Mouse (Mus musculus) liver, embryonic 15.5 days (tissue): Measurements from ENCODE around the gene 1700013F07Rik. TPM values are rescaled to one million over a fixed set of nuclear protein-coding genes. Genes with fewer than 3 reads are reported as not detected.
"Not testable (repeated sequence)": the region's sequence is repeated elsewhere in the genome, so short reads cannot be mapped to it uniquely, and the experiment has no call there.

ENCODE experiments used
- ATAC-seq: fragments of 200-750 bp; cut with Nextera tagmentation; 2 replicates; pipeline ENCODE4 v1.8.0; 2017; ENCODE audit warnings: moderate number of reproducible peaks, mild to moderate bottlenecking, moderate library complexity; ENCODE audit not compliant: insufficient read depth
- H3K27ac ChIP-seq: fragments of 300-500 bp; sonication (generic); replicated peaks from 2 replicates; pipeline ENCODE4 v1.5.1; 2015; ENCODE audit warnings: mild to moderate bottlenecking, inconsistent platforms
- H3K27me3 ChIP-seq: fragments of 300-500 bp; sonication (generic); 2 replicates; pipeline ENCODE4 v1.6.1; 2015; ENCODE audit warnings: mild to moderate bottlenecking, inconsistent platforms
- H3K36me3 ChIP-seq: fragments of 300-500 bp; sonication (generic); replicated peaks from 2 replicates; pipeline ENCODE4 v1.6.1; 2015; ENCODE audit warnings: moderate library complexity, mild to moderate bottlenecking, inconsistent platforms
- H3K4me1 ChIP-seq: fragments of 300-500 bp; sonication (generic); replicated peaks from 2 replicates; pipeline ENCODE4 v1.6.1; 2015; ENCODE audit warnings: inconsistent platforms
- H3K4me2 ChIP-seq: fragments of 300-500 bp; sonication (generic); 2 replicates; pipeline ENCODE4 v1.6.1; 2015; ENCODE audit warnings: moderate library complexity, mild to moderate bottlenecking, inconsistent platforms
- H3K4me3 ChIP-seq: fragments of 300-500 bp; sonication (generic); replicated peaks from 2 replicates; pipeline ENCODE4 v1.5.1; 2015; ENCODE audit warnings: mild to moderate bottlenecking, inconsistent platforms
- H3K9ac ChIP-seq: fragments of 300-500 bp; sonication (generic); 2 replicates; pipeline ENCODE4 v1.6.1; 2015; ENCODE audit warnings: moderate library complexity, mild to moderate bottlenecking, inconsistent platforms
- H3K9me3 ChIP-seq: fragments of 300-500 bp; sonication (generic); replicated peaks from 2 replicates; pipeline ENCODE4 v1.6.1; 2016; ENCODE audit warnings: inconsistent platforms
- WGBS: fragments of 180-500 bp; shearing (Covaris S2); methylation state at CpG from one replicate; pipeline ENCODE4 v1.1.7; 2015; ENCODE audit warnings: mixed read lengths; ENCODE audit not compliant: insufficient replicate concordance; 5-methylcytosine and 5-hydroxymethylcytosine counted together
- polyA plus RNA-seq: library from polyadenylated mRNA; unstranded; fragments of >200 nt; fragmentation: Nextera tagmentation; extraction: Ambion mirVana; gene quantifications from 2 replicates; pipeline ENCODE4 v1.2.1, GENCODE M21; 2015

The 1700013F07Rik gene
- polyA plus RNA-seq: not detected in 2 replicates

DNA sequence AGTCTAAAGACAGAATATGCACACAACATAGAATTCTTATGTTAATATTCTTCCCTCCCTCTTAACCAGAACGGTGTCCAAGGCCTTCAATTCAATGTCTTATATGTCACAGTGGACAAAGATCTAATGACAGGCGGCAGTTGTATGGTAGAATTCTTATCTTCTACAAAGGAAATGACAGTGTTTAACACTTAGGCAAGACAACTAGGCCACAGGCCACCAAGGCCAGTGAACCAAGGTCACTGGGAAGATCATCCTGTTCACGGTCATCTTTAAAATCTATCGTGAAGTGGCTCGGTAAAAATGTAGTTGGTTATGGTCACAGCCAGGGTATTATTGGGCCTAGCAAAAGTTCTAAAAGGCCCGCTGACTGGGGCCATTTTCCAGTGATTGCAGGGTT is at the start of gene 1700013F07Rik:
1700013F07Rik (plus strand) TSS at position 200 of the 400 bp plus-strand sequence.
- H3K4me1 ChIP-seq: peaks cover 17% of the 10 kb centered on the region
- H3K27ac ChIP-seq: no peak within 1 kb of the TSS
- no peak within 1 kb of the TSS for H3K4me2 ChIP-seq
- peaks cover 62% of the 10 kb centered on the region for H3K27me3 ChIP-seq
- 53% methylated on average over 6 of the region's 6 CpGs for WGBS
- no peak within 1 kb of the TSS for H3K4me3 ChIP-seq
- H3K9ac ChIP-seq: no peak within 1 kb of the TSS
- no peaks in the 10 kb centered on the region for H3K9me3 ChIP-seq
- ATAC-seq: no peak
- H3K36me3 ChIP-seq: no peaks in the 10 kb centered on the region

- no peaks in the 10 kb centered on the region for H3K4me1 ChIP-seq
- no peak overlapping the region for H3K4me2 ChIP-seq
- H3K27me3 ChIP-seq: no peaks in the 10 kb centered on the region
- no peak overlapping the region for H3K9ac ChIP-seq
- no peak for ATAC-seq
- H3K36me3 ChIP-seq: no peaks in the 10 kb centered on the region
- H3K9me3 ChIP-seq: no peaks in the 10 kb centered on the region
- H3K4me3 ChIP-seq: no peak overlapping the region
- 66% methylated on average over 4 of the region's 4 CpGs for WGBS
- no peak overlapping the region for H3K27ac ChIP-seq
Measured at GRCm38 (mm10) chr3:108484749-108485148, 49.2 kb upstream of the 1700013F07Rik start.

DNA sequence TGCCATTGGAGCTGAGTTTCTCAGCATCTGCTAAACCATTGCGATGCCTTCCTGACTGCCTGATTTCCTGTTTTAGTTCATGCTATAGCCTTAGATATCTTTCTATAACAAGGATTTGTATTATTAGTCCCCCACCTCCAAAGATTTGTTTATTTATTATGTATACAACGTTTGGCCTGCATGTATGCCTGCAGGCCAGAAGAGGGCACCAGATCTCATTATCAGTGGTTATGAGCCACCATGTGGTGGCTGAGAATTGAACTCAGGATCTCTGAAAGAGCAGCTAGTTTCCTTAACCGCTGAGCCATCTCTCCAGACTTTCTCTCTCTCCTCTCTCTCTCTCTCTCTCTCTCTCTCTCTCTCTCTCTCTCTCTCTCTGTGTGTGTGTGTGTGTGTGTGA is 44.0 kb upstream of the 1700013F07Rik start:
- Histone ChIP-seq H3K4me3 (no peak overlapping the region), H3K4me1 (no peaks in the 10 kb centered on the region), H3K9me3 (no peaks in the 10 kb centered on the region), H3K27me3 (0 out of 2 replicates have a peak, but pooled peaks cover 6% of the 10 kb centered on the region), H3K36me3 (no peaks in the 10 kb centered on the region), H3K9ac (no peak overlapping the region), H3K4me2 (no peak overlapping the region), H3K27ac (no peak overlapping the region)
- no peak for ATAC-seq
- 44% methylated on average over 3 of the region's 3 CpGs for WGBS

DNA sequence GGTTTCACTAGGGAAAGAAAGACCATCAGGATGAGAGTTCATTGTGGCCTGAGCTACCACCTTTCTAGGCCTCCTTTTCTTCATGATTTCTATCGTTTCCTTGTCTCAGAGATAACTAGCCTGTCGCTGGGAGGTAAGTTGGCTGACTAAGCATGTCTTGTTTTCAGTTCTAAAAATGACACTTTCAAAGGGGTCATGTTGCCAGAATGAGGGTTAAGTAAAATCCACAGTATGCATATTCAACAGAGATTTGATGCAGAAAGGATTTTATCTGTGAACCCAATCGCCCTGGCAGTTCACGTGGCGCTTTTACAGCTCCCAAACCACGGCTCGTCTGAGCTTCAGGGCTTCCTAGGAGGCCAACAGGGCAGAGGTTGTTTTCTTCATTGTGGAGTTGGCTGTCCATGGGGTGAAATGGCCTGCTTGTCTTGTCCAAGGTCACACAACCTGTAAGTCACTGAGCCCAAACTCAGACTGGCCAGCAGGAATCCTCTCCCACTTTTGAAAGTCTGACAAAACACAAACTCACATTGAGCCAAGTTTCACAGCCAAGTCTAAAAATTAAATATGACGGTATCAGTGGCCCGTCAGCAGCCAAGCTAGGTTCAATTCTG is 39.0 kb upstream of the 1700013F07Rik start:
- WGBS: 62% methylated on average over 9 of the region's 9 CpGs
- no peak for ATAC-seq
- H3K9ac ChIP-seq: no peak overlapping the region

GRCm38 (mm10) chr3:108495486-108495885 is 38.5 kb upstream of the 1700013F07Rik start:
- Histone ChIP-seq H3K9me3 (no peaks in the 10 kb centered on the region), H3K9ac (no peak overlapping the region), H3K4me3 (no peak overlapping the region), H3K27me3 (0 out of 2 replicates have a peak, but pooled peaks cover 11% of the 10 kb centered on the region), H3K27ac (no peak overlapping the region), H3K4me1 (no peaks in the 10 kb centered on the region), H3K4me2 (no peak overlapping the region), H3K36me3 (no peaks in the 10 kb centered on the region)
- WGBS: 42% methylated on average over 4 of the region's 4 CpGs
- ATAC-seq: no peak

More for the DNA sequence above, 39.0 kb upstream of the 1700013F07Rik start:
- no peak overlapping the region for H3K4me3 ChIP-seq
- no peaks in the 10 kb centered on the region for H3K9me3 ChIP-seq
- H3K36me3 ChIP-seq: no peaks in the 10 kb centered on the region
- no peaks in the 10 kb centered on the region for H3K4me1 ChIP-seq
- H3K27me3 ChIP-seq: 0 out of 2 replicates have a peak, but pooled peaks cover 11% of the 10 kb centered on the region
- H3K27ac ChIP-seq: no peak overlapping the region
- H3K4me2 ChIP-seq: no peak overlapping the region

DNA sequence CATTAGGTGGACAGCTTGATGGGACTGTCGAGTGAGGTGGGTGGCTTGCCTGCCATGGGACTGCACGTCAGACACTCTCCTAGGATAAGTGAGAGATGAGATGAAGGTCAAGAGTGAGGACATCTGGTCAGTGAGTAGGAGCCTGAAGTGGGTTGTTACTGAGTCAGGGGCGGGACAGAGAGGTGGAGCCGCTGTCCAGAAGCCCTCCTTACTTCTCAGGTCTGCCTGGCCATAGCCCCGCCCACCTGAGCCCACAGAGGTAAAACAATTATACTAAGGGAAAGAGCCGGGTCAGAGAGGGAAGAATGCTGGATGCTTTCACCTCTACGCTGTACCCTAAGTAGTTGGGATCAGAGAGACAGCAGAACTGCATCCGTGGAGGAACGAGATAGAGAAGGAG is 36.3 kb upstream of the 1700013F07Rik start:
- Histone ChIP-seq H3K36me3 (no peaks in the 10 kb centered on the region), H3K27me3 (0 out of 2 replicates have a peak, but pooled peaks cover 5% of the 10 kb centered on the region), H3K9ac (no peak overlapping the region), H3K4me3 (no peak overlapping the region), H3K9me3 (no peaks in the 10 kb centered on the region), H3K4me1 (no peaks in the 10 kb centered on the region), H3K27ac (no peak overlapping the region), H3K4me2 (no peak overlapping the region)
- WGBS: 37% methylated on average over 9 of the region's 9 CpGs
- ATAC-seq: no peak

DNA sequence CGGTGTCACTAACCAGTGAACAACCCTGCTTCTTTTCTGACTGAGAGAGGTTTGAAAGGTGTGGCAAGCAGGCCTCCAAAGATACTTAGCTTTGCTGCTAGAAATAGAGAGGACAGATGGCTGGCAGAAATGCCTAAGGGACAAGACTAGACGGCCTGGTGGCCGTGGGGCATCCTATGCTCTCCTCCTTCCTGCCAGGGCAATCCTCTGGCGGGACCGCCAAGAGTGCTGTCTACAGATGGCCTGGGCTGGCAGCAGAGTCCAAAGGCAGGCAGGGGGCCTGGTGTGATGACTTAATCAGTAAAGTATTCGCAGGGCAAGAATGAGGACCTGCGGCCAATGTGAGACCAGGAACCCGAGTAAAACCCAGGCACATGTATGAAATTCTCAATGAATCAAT is 34.1 kb upstream of the 1700013F07Rik start:
- no peak for ATAC-seq
- Histone ChIP-seq H3K4me1 (no peaks in the 10 kb centered on the region), H3K4me3 (no peak overlapping the region), H3K27ac (no peak overlapping the region), H3K27me3 (peaks cover 10% of the 10 kb centered on the region), H3K9ac (no peak overlapping the region), H3K4me2 (no peak overlapping the region), H3K36me3 (no peaks in the 10 kb centered on the region), H3K9me3 (no peaks in the 10 kb centered on the region)
- 61% methylated on average over 8 of the region's 8 CpGs for WGBS

DNA sequence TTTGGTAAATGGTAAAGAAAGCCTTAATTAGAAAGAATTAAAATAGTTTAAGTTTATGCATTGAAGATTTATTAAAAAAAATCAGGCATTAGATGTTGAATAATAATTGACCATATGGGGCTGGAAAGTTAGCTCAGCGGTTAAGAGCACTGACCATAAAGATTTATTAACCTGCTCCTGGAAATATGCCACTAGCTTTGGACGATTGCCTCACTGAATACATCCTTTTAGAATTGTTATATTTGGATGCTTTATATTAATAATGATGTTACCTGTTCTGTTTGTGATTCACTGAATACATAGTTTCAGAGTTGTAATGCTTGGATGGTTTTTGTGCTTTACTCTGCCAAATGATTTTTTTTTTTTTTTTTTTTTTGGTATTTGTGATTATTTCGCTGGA is 32.5 kb upstream of the 1700013F07Rik start:
- not testable (repeated sequence) for H3K4me3 ChIP-seq, H3K4me2 ChIP-seq, H3K4me1 ChIP-seq, ATAC-seq, H3K27ac ChIP-seq, H3K9ac ChIP-seq, H3K9me3 ChIP-seq, H3K36me3 ChIP-seq
- WGBS: 69% methylated on average over 3 of the region's 3 CpGs
- peaks cover 17% of the 10 kb centered on the region for H3K27me3 ChIP-seq

DNA sequence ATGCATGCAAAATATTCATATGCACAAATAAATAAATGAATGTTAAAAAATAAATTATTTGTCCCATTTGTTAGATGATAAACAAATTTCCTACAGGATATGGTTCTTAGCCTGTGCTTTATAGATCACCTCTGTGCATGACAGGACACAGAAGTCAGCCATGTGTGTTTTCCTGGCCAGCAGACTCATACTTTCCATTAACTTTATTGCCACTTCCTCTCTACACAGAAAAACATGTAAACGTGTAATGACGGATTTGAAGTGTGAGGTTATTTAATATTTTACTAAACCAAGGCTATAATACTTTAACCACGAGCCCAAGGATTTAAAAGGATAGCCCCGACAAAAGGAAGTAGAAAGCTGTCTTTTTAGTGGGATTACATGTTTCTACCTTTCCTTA is 30.0 kb upstream of the 1700013F07Rik start:
- no peak overlapping the region for H3K4me3 ChIP-seq
- peaks cover 12% of the 10 kb centered on the region for H3K27me3 ChIP-seq
- H3K4me1 ChIP-seq: peaks cover 3% of the 10 kb centered on the region
- H3K9ac ChIP-seq: no peak overlapping the region
- 51% methylated on average over 4 of the region's 4 CpGs for WGBS
- no peak overlapping the region for H3K4me2 ChIP-seq
- no peaks in the 10 kb centered on the region for H3K9me3 ChIP-seq
- no peaks in the 10 kb centered on the region for H3K36me3 ChIP-seq
- H3K27ac ChIP-seq: no peak overlapping the region
- no peak for ATAC-seq

GRCm38 (mm10) chr3:108508745-108509474 is 25.0 kb upstream of the 1700013F07Rik start:
- Histone ChIP-seq H3K9ac (no peak overlapping the region), H3K27ac (peak overlapping the region; percentile 69), H3K4me3 (no peak overlapping the region), H3K4me1 (peaks cover 11% of the 10 kb centered on the region), H3K36me3 (no peaks in the 10 kb centered on the region), H3K4me2 (peak overlapping the region; percentile 15; the same call in 1 of the 2 replicates), H3K9me3 (no peaks in the 10 kb centered on the region), H3K27me3 (peaks cover 17% of the 10 kb centered on the region)
- 50% methylated on average over 4 of the region's 4 CpGs for WGBS
- peak; percentile 98 for ATAC-seq

DNA sequence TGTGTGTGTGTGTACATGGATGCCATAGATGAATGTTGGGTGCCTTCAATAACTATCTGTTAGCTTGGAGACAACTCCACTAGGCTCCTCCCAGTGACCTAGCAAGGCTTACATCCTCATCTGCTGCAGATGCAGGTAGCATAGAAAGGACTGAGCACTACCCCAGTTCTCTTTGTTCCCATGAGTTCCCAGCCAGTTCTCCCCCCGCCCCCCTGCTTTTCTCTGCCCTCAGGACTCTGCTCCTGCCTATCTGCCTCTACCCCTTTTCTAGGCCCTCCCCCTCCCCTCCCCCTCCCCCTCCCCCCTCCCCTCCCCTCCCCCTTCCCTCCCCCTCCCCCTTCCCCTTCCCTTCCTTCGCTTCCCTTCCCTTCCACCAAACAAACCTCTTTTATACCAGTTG is 23.8 kb upstream of the 1700013F07Rik start:
- H3K4me2 ChIP-seq: no peak overlapping the region
- H3K9ac ChIP-seq: no peak overlapping the region
- ATAC-seq: no peak
- no peak overlapping the region for H3K4me3 ChIP-seq
- peaks cover 11% of the 10 kb centered on the region for H3K4me1 ChIP-seq
- 60% methylated on average over 2 of the region's 2 CpGs for whole genome bisulfite sequencing
- peaks cover 8% of the 10 kb centered on the region; the same call in 1 of the 2 replicates for H3K27me3 ChIP-seq
- no peaks in the 10 kb centered on the region for H3K9me3 ChIP-seq
- no peaks in the 10 kb centered on the region for H3K36me3 ChIP-seq
- H3K27ac ChIP-seq: no peak overlapping the region
